Comparison of ENCODE assay signal across 28 mouse cellular contexts in genomic region chr4:111390736-111391135, GRCm38 (mm10). TPM values are rescaled to one million over a fixed set of nuclear protein-coding genes. Genes with fewer than 3 reads are reported as not detected.
DNase-seq lines count a peak whose midpoint lies in the region; ATAC-seq and TF ChIP-seq lines count a peak whose summit lies in the region.
"Had no signal": no experiment of that assay in that cellular context is flagged by ENCODE, and none has a peak within 500 bp of the region (broad histone marks: within the 10 kb centered on the region; RNA-seq: fewer than 3 reads in every experiment).

No protein-coding gene starts in this region.

- DNase-seq in heart, adult 18-20 months = peak; percentile 10 to 31
- no peak for DNase-seq in heart, embryonic 10.5 days (ENCODE audit: low spot score)
- DNase-seq in lung, embryonic 14.5 days = peak; percentile 15
- DNase-seq in lung, postnatal 10 days = no peak
- DNase-seq in kidney, adult 8-10 months = no peak
- no peak for DNase-seq in ovary, postnatal 36 days (ENCODE audit: low spot score)
- DNase-seq: adrenal gland, postnatal 10 days; cerebellum, adult 2 months; cerebellum, postnatal 36 days; embryo, embryonic 11 days; kidney, adult 2 months; kidney, postnatal 10 days; lung, adult 18-20 months; right cerebral cortex, postnatal 4 days; thymus, postnatal 25 days had no signal

- H3K36me3 ChIP-seq in heart, embryonic 10.5 days = no peaks in the 10 kb centered on the region
- H3K36me3 ChIP-seq in lung, embryonic 14.5 days (ENCODE audit: insufficient read depth) = no peaks in the 10 kb centered on the region
- no peaks in the 10 kb centered on the region for H3K36me3 ChIP-seq in embryonic facial prominence, embryonic 15.5 days
- H3K36me3 ChIP-seq: forebrain, embryonic 10.5 days; hindbrain, embryonic 15.5 days; liver, embryonic 12.5 days; midbrain, embryonic 10.5 days; neural tube, embryonic 13.5 days; stomach, embryonic 15.5 days had no signal

- H3K4me1 ChIP-seq in heart, embryonic 10.5 days = no peaks in the 10 kb centered on the region
- H3K4me1 ChIP-seq in lung, embryonic 14.5 days (ENCODE audit: insufficient read depth) = no peaks in the 10 kb centered on the region
- H3K4me1 ChIP-seq in embryonic facial prominence, embryonic 15.5 days = no peaks in the 10 kb centered on the region; the same call in 1 of the 2 replicates
- H3K4me1 ChIP-seq: forebrain, embryonic 10.5 days; hindbrain, embryonic 15.5 days; liver, embryonic 12.5 days; midbrain, embryonic 10.5 days; neural tube, embryonic 13.5 days; stomach, embryonic 15.5 days had no signal

- no peak overlapping the region for H3K9ac ChIP-seq in lung, embryonic 14.5 days
- H3K9ac ChIP-seq in embryonic facial prominence, embryonic 15.5 days = no peak overlapping the region
- H3K9ac ChIP-seq: hindbrain, embryonic 15.5 days; liver, embryonic 12.5 days; neural tube, embryonic 13.5 days; stomach, embryonic 15.5 days had no signal

- no peak overlapping the region for H3K4me2 ChIP-seq in lung, embryonic 14.5 days
- no peak overlapping the region for H3K4me2 ChIP-seq in embryonic facial prominence, embryonic 15.5 days (replicated peaks)
- H3K4me2 ChIP-seq: hindbrain, embryonic 15.5 days; liver, embryonic 12.5 days; neural tube, embryonic 13.5 days; stomach, embryonic 15.5 days had no signal

- H3K9me3 ChIP-seq in heart, embryonic 10.5 days = no peaks in the 10 kb centered on the region
- no peaks in the 10 kb centered on the region for H3K9me3 ChIP-seq in lung, embryonic 14.5 days (ENCODE audit: low read depth, low read length)
- H3K9me3 ChIP-seq in embryonic facial prominence, embryonic 15.5 days (replicated peaks) = no peaks in the 10 kb centered on the region
- H3K9me3 ChIP-seq: forebrain, embryonic 10.5 days; hindbrain, embryonic 15.5 days; liver, embryonic 12.5 days; midbrain, embryonic 10.5 days; neural tube, embryonic 13.5 days; stomach, embryonic 15.5 days had no signal

- no peaks in the 10 kb centered on the region for H3K27me3 ChIP-seq in heart, embryonic 10.5 days (ENCODE audit: insufficient read depth, poor library complexity, severe bottlenecking)
- H3K27me3 ChIP-seq in lung, embryonic 14.5 days (ENCODE audit: insufficient read depth, low read length) = no peaks in the 10 kb centered on the region
- H3K27me3 ChIP-seq in embryonic facial prominence, embryonic 15.5 days = no peaks in the 10 kb centered on the region
- H3K27me3 ChIP-seq: hindbrain, embryonic 15.5 days; liver, embryonic 12.5 days; neural tube, embryonic 13.5 days; stomach, embryonic 15.5 days had no signal

- no peak overlapping the region for H3K27ac ChIP-seq in heart, embryonic 10.5 days
- no peak overlapping the region for H3K27ac ChIP-seq in lung, embryonic 14.5 days (ENCODE audit: low read depth)
- H3K27ac ChIP-seq in embryonic facial prominence, embryonic 15.5 days (replicated peaks) = peak overlapping the region; percentile 81
- H3K27ac ChIP-seq: forebrain, embryonic 10.5 days; heart, adult 2 months; hindbrain, embryonic 15.5 days; liver, embryonic 12.5 days; midbrain, embryonic 10.5 days; neural tube, embryonic 13.5 days; stomach, embryonic 15.5 days had no signal

- ATAC-seq in lung, embryonic 14.5 days (ENCODE audit: insufficient read depth) = no peak
- ATAC-seq in embryonic facial prominence, embryonic 15.5 days (ENCODE audit: insufficient number of reproducible peaks, low FRiP score, low TSS enrichment, low read depth) = peak; percentile 81; the same call in 1 of the 2 replicates
- ATAC-seq: forebrain, embryonic 16.5 days; liver, embryonic 12.5 days; midbrain, embryonic 16.5 days had no signal

- no peak for TF ChIP-seq CTCF in lung, embryonic 14.5 days (IDR thresholded peaks at IDR 0.05; ENCODE audit: low read depth)

- no peak overlapping the region for H3K4me3 ChIP-seq in heart, embryonic 10.5 days
- no peak overlapping the region for H3K4me3 ChIP-seq in lung, embryonic 14.5 days (ENCODE audit: low read depth, low read length)
- H3K4me3 ChIP-seq in embryonic facial prominence, embryonic 15.5 days (replicated peaks) = no peak overlapping the region
- H3K4me3 ChIP-seq: forebrain, embryonic 10.5 days; heart, adult 2 months; hindbrain, embryonic 15.5 days; liver, embryonic 12.5 days; midbrain, embryonic 10.5 days; myocyte; neural tube, embryonic 13.5 days; stomach, embryonic 15.5 days had no signal

RNA-seq across cellular contexts. Expression of gene Bend5, which starts 24.1 kb away (rescaled TPM):
- 1 to 10 TPM; 5.7 to 7.3 TPM for total RNA-seq in heart, adult 18-20 months (2021)
- 12.1 and 15.6 TPM in 2 replicates for polyA plus RNA-seq in heart, embryonic 10.5 days (2016; fragmentation: Nextera tagmentation; extraction: Ambion mirVana)
- polyA plus RNA-seq in lung, embryonic 14.5 days (2014; fragmentation: Nextera tagmentation; extraction: Ambion mirVana) = 21.8 and 22.3 TPM in 2 replicates
- 137 and 159 TPM in 2 replicates for polyA plus RNA-seq in embryonic facial prominence, embryonic 15.5 days (2015; fragmentation: Nextera tagmentation; extraction: Ambion mirVana)
- total RNA-seq: MEL had no signal
- polyA plus RNA-seq: C2C12, myocyte had no signal

Comparison
In these comparisons a context has a peak if more than half of its experiments do, and no peak if none do; other contexts are left out.
1. DNase-seq: peak in heart, adult 18-20 months (2 of 2) and lung, embryonic 14.5 days (single experiment); none in heart, embryonic 10.5 days (single experiment), lung, postnatal 10 days (single experiment), kidney, adult 8-10 months (0 of 2) and ovary, postnatal 36 days (single experiment).